Mouse (Mus musculus) forebrain, embryonic 11.5 days (tissue): ENCODE results near the gene Gdap1l1. TPM values are rescaled to one million over a fixed set of nuclear protein-coding genes. Genes with fewer than 3 reads are reported as not detected.

Source experiments
- ATAC-seq: fragments of 200-750 bp; cut with Nextera tagmentation; replicated peaks from 2 replicates; pipeline ENCODE4 v1.8.0; 2017; ENCODE audit warnings: moderate TSS enrichment; ENCODE audit not compliant: low FRiP score
- DNase-seq: peaks from one replicate; pipeline ENCODE4 v3.0.0-alpha.2; 2017; ENCODE audit warnings: low spot score
- H3K27ac ChIP-seq: fragments of 300-500 bp; sonication (generic); 2 replicates; pipeline ENCODE4 v1.5.1; 2014; ENCODE audit warnings: low read depth, low read length
- H3K27me3 ChIP-seq: fragments of 300-500 bp; sonication (generic); 2 replicates; pipeline ENCODE4 v1.6.1; 2014; ENCODE audit warnings: mild to moderate bottlenecking, low read length, mixed read lengths; ENCODE audit not compliant: control insufficient read depth, insufficient read depth
- H3K36me3 ChIP-seq: fragments of 300-500 bp; sonication (generic); 2 replicates; pipeline ENCODE4 v1.6.1; 2014; ENCODE audit warnings: mild to moderate bottlenecking, low read length, moderate library complexity, mixed read lengths; ENCODE audit not compliant: control insufficient read depth, insufficient read depth
- H3K4me1 ChIP-seq: fragments of 300-500 bp; sonication (generic); replicated peaks from 2 replicates; pipeline ENCODE4 v1.6.1; 2014; ENCODE audit warnings: low read length, mixed read lengths; ENCODE audit not compliant: control insufficient read depth, insufficient read depth
- H3K4me2 ChIP-seq: fragments of 300-500 bp; sonication (generic); 2 replicates; pipeline ENCODE4 v1.6.1; 2014; ENCODE audit warnings: low read depth, mild to moderate bottlenecking, low read length, moderate library complexity, mixed read lengths; ENCODE audit not compliant: severe bottlenecking
- H3K4me3 ChIP-seq: fragments of 300-500 bp; sonication (generic); 2 replicates; pipeline ENCODE4 v1.5.1; 2014; ENCODE audit warnings: low read depth, low read length
- H3K9ac ChIP-seq: fragments of 300-500 bp; sonication (generic); 2 replicates; pipeline ENCODE4 v1.6.1; 2014; ENCODE audit warnings: low read length
- H3K9me3 ChIP-seq: fragments of 300-500 bp; sonication (generic); 2 replicates; pipeline ENCODE4 v1.6.1; 2016; ENCODE audit warnings: low read length, mixed read lengths; ENCODE audit not compliant: control insufficient read depth
- WGBS: fragments of 180-500 bp; shearing (Covaris S2); extraction: QIAGEN DNeasy Blood & Tissue Kit; methylation state at CpG from one replicate; pipeline ENCODE4 v1.1.7; 2014; 5-methylcytosine and 5-hydroxymethylcytosine counted together
- polyA plus RNA-seq: library from polyadenylated mRNA; unstranded; fragments of >200 nt; fragmentation: Nextera tagmentation; extraction: Ambion mirVana; gene quantifications from 2 replicates; pipeline ENCODE4 v1.2.1, GENCODE M21; 2014

Gdap1l1 gene
- polyA plus RNA-seq, 1 experiment from 2014 or later: 28.8 TPM

DNA sequence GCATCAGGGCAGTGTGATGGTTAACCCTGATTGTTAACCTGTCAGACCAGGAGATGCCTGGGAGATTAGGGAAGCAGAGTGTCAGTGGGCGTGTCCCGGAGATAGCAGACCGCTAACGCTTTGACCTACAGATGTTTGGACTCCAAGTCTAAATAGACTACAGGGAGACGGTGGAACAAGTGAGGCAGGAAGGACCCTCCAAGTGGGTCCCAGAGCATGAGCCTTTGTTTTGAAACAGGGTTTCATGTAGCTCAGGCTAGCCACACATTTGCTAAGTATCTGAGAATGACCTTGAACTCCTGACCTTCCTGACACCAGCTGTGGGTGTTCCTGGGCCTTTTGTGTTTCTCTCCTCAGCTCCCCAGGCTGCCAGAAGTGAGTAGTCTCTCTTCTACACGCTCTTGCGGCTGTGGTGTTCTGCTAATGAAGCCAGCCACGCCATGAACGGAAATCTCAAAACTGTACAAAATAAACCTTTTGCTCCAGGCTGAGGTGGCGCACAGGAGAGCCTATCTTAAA, 25.0 kb downstream of the Gdap1l1 start:
- H3K9me3 ChIP-seq: no peaks in the 10 kb centered on the region
- DNase-seq: no peak

DNA sequence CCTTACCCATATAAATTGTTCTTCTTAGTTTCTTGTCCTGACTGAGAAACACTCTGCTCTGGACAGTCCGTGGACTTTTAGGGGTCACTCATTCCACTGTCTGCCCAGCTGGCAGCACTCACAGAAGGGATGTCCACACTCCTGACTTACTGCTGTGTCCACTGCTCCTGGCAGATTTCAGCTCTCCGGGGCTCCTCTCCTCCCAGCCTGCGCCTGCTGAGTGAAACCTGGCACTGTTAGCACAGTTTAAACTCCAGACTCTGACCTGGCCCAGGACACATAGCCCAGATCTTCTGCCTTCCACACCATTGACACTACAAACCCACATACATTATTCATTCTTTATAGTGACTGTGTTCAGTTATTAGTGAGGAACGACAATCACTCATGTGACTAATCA, 25.7 kb downstream of the Gdap1l1 start:
- Histone ChIP-seq H3K9me3 (no peaks in the 10 kb centered on the region), H3K9ac (no peak overlapping the region), H3K27ac (no peak overlapping the region), H3K4me3 (no peak overlapping the region), H3K4me1 (no peaks in the 10 kb centered on the region), H3K27me3 (no peaks in the 10 kb centered on the region), H3K4me2 (no peak overlapping the region), H3K36me3 (0 out of 2 replicates have a peak, but pooled peaks cover under 1% of the 10 kb centered on the region)
- WGBS: 85% methylated on average over 4 of the region's 4 CpGs
- DNase-seq: no peak
- ATAC-seq: no peak

More for the DNA sequence above, 25.0 kb downstream of the Gdap1l1 start:
- ATAC-seq: no peak
- H3K4me2 ChIP-seq: no peak overlapping the region
- no peaks in the 10 kb centered on the region for H3K36me3 ChIP-seq
- no peak overlapping the region for H3K4me3 ChIP-seq
- peaks cover 2% of the 10 kb centered on the region; the same call in 1 of the 2 replicates for H3K27me3 ChIP-seq
- H3K9ac ChIP-seq: no peak overlapping the region
- no peaks in the 10 kb centered on the region for H3K4me1 ChIP-seq
- WGBS: 74% methylated on average over 10 of the region's 10 CpGs
- no peak overlapping the region for H3K27ac ChIP-seq

DNA sequence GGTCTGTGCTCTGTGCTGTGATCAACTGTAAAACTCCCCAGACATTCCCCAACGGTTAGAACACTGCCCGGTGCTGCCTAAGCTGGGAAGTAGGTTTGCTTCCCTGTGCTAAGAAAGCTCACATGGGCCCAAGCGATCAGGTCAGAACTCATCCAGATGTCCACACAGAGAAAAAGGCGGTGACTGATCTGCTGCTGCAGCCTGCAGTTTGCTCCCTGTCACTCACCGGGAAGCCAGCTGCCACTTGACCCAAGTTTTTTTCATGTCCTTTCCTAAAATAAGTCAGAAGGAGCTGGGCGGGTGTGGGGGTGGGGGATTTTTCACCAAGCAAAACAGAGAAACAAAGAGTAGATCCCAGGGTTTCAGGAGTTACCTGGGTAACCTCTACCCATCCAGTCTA, 26.3 kb downstream of the Gdap1l1 start:
- Histone ChIP-seq H3K4me2 (no peak overlapping the region), H3K4me1 (no peaks in the 10 kb centered on the region), H3K27ac (no peak overlapping the region), H3K4me3 (no peak overlapping the region), H3K36me3 (peaks cover 2% of the 10 kb centered on the region; the same call in 1 of the 2 replicates), H3K27me3 (no peaks in the 10 kb centered on the region), H3K9ac (no peak overlapping the region), H3K9me3 (no peaks in the 10 kb centered on the region)
- ATAC-seq (no peak), DNase-seq (no peak)
- WGBS: 81% methylated on average over 6 of the region's 6 CpGs

DNA sequence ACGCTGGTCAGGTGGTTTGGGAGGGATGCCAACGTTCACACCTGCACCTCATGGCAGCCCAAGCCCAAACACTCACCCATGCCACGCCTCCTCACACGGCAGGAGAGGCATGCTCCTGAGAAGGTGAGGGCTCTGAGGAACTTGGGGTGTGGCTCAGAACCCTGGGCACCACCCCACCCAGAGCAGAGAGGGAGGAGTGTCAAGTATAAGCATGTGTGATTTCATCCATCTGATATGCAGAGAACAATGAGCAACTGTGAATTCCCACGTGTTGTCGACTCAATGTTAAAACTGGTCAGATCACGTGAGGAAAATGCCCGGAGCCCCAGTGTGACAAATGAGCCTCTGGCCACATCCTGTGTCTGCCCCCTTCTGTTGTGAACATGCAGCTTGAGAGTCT, 28.5 kb downstream of the Gdap1l1 start:
- no peaks in the 10 kb centered on the region for H3K27me3 ChIP-seq
- 84% methylated on average over 8 of the region's 8 CpGs for WGBS
- no peak for DNase-seq

DNA sequence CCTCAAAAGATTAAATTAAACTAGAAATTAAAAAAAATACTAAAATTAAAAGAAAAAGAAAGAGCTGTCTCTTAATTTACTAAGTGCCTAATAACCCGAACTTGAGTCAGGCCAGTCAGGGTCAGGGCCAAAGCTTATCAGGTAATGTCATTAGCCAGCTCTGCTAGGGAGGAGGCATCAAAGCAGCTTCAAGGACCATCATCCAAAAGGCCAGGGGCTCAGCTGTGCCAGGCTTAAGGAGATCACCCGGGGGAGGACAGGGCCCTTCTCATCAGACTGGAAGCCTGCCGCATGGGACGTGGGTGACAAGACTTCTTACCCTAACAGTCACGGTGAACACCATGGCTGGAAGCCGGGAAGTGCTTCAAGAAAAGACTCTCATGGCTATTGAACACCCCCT, 29.3 kb downstream of the Gdap1l1 start:
- no peak for DNase-seq
- no peak for ATAC-seq
- Histone ChIP-seq H3K27me3 (no peaks in the 10 kb centered on the region), H3K27ac (no peak overlapping the region), H3K4me2 (no peak overlapping the region), H3K36me3 (peaks cover 2% of the 10 kb centered on the region; the same call in 1 of the 2 replicates), H3K4me3 (no peak overlapping the region), H3K9ac (no peak overlapping the region), H3K9me3 (no peaks in the 10 kb centered on the region), H3K4me1 (peaks cover 6% of the 10 kb centered on the region; the same call in 1 of the 2 replicates)
- WGBS: 95% methylated on average over 6 of the region's 6 CpGs

More for the DNA sequence above, 28.5 kb downstream of the Gdap1l1 start:
- H3K27ac ChIP-seq: no peak overlapping the region
- no peak overlapping the region for H3K4me3 ChIP-seq
- H3K4me1 ChIP-seq: peaks cover 6% of the 10 kb centered on the region; the same call in 1 of the 2 replicates
- no peaks in the 10 kb centered on the region for H3K9me3 ChIP-seq
- peaks cover 2% of the 10 kb centered on the region; the same call in 1 of the 2 replicates for H3K36me3 ChIP-seq
- no peak for ATAC-seq
- H3K4me2 ChIP-seq: no peak overlapping the region
- H3K9ac ChIP-seq: no peak overlapping the region

DNA sequence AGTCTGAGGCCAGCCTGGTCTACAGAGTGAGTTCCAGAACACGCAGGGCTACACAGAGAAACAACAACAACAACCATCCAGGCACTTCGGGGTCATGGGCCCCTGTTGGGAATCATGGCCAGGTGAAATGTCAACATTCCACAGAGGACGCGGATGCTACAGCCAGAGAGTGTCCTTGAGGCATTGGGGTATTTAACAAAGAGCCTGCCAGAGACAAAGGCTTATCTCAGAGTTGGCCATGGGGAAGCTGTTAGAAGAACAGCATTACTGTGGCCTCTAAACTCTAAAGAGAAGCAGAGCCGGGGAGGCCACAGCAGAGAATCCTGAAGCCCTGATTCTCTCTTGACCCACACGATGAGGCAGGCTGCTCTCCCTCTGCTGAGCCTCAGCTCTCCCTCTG, 30.6 kb downstream of the Gdap1l1 start:
- WGBS: 95% methylated on average over 6 of the region's 6 CpGs
- no peak overlapping the region for H3K4me2 ChIP-seq
- DNase-seq (no peak), ATAC-seq (no peak)
- peaks cover 6% of the 10 kb centered on the region; the same call in 1 of the 2 replicates for H3K4me1 ChIP-seq
- no peak overlapping the region for H3K27ac ChIP-seq
- no peaks in the 10 kb centered on the region for H3K27me3 ChIP-seq
- H3K36me3 ChIP-seq: peaks cover 2% of the 10 kb centered on the region; the same call in 1 of the 2 replicates
- no peak overlapping the region for H3K4me3 ChIP-seq
- no peak overlapping the region for H3K9ac ChIP-seq
- H3K9me3 ChIP-seq: no peaks in the 10 kb centered on the region

DNA sequence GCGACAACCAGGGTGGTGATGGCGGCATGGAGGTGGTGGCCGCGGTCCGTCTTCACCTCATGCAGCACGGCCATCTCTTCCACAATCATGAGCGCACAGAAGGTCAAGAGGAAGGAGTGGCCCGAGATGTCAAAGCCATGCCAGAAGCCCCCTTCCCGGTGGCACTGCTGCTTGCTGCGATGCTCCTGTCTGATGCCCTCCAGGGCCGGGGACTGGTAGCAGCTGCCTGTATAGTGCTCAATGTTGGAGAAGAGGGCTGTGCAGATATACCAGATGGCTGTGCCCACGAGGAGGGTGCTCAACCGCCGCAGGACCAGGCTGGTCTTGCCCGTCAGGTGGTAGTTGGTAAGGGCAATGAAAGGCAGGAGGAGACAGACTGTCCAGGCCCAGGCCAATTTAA, 31.4 kb downstream of the Gdap1l1 start:
- ATAC-seq (no peak), DNase-seq (peak; percentile 44)
- Histone ChIP-seq H3K4me2 (no peak overlapping the region), H3K9ac (no peak overlapping the region), H3K27me3 (no peaks in the 10 kb centered on the region), H3K4me1 (peaks cover 6% of the 10 kb centered on the region; the same call in 1 of the 2 replicates), H3K9me3 (no peaks in the 10 kb centered on the region), H3K27ac (no peak overlapping the region), H3K36me3 (peaks cover 2% of the 10 kb centered on the region; the same call in 1 of the 2 replicates), H3K4me3 (no peak overlapping the region)
- WGBS: 96% methylated on average over 15 of the region's 15 CpGs

DNA sequence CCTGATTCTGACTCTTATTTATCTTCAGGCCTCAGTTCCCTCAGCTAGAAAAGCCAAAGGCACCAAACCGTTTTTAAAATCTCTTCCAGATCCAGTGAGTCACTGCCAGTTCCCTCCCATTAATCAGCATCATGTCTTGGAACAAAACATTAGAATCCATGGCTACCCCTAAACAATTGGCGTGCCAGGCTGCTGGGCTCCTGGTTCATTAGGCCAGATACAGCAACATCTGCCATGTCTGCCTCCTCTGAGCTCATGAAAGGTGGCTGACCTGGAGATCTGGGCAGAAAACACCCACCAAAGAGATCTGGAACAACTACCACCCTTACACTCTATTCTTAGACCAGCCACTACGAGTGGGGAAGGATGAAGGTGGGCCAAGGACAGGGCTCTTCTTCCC, 32.9 kb downstream of the Gdap1l1 start:
- peak overlapping the region; percentile 83; the same call in 1 of the 2 replicates for H3K4me2 ChIP-seq
- H3K4me1 ChIP-seq: peaks cover 6% of the 10 kb centered on the region; the same call in 1 of the 2 replicates
- peaks cover 2% of the 10 kb centered on the region; the same call in 1 of the 2 replicates for H3K36me3 ChIP-seq
- no peaks in the 10 kb centered on the region for H3K9me3 ChIP-seq
- no peak for ATAC-seq
- H3K9ac ChIP-seq: peak overlapping the region; percentile 84
- peak; percentile 17 for DNase-seq
- no peak overlapping the region for H3K27ac ChIP-seq
- 0 out of 2 replicates have a peak overlapping the region, but pooled peaks have one; percentile 80 for H3K4me3 ChIP-seq
- no peaks in the 10 kb centered on the region for H3K27me3 ChIP-seq
- 78% methylated on average over 3 of the region's 3 CpGs for WGBS
